Mouse (Mus musculus): Measurements from ENCODE around the gene Tmem229b.

GRCm38 (mm10) chr12:78980683-78981091 lies 26.7 kb downstream of the Tmem229b start:
- TF ChIP-seq CTCF (IDR thresholded peaks at IDR 0.05; ENCODE audit: control insufficient read depth, insufficient read depth, insufficient read length) (no peak), MAX (IDR thresholded peaks at IDR 0.05) (no peak)
